Mouse (Mus musculus) adrenal gland, postnatal 10 days (tissue): ENCODE results near the gene Kif2b. TPM values are rescaled to one million over a fixed set of nuclear protein-coding genes. Genes with fewer than 3 reads are reported as not detected.

Source experiments
- DNase-seq: peaks from one replicate; pipeline ENCODE4 v3.0.0; 2021; ENCODE audit warnings: mixed read lengths
- long read RNA-seq, 2 experiments: library from polyadenylated mRNA; stranded (forward); transcript quantifications; one replicate each; pipeline ENCODE4 v2.0.0; 2021
- total RNA-seq, 2 experiments: library from RNA; stranded (reverse); gene quantifications; 2 replicates each; pipeline ENCODE4 v1.2.3; 2021

The Kif2b gene
- not detected for total RNA-seq
- long read RNA-seq, experiment 1 = 0 reads
- long read RNA-seq, experiment 2 = 0 reads

DNA sequence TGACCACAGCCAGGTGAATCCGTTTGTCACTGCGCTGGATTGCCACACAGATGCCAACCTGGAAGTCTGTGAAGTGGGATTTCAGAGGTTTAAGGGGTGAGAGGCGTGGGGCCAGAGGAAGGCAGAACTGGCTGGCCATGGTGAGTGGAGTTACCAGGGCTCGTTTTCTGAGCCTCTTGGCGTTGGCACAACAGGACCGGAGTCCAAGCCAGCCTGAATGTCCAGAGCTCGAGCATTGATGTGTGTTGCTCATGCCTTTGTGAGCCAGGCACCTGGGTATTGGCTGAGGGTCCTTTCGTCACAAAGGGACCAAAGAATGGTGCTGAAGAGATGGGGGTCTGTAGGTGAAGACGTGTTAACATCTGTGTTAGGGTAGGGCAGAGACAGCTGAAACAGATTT, at the start of gene Kif2b:
Gene Kif2b (minus strand): TSS at position 242 of the 400 bp plus-strand sequence.
- no peak for DNase-seq

DNA sequence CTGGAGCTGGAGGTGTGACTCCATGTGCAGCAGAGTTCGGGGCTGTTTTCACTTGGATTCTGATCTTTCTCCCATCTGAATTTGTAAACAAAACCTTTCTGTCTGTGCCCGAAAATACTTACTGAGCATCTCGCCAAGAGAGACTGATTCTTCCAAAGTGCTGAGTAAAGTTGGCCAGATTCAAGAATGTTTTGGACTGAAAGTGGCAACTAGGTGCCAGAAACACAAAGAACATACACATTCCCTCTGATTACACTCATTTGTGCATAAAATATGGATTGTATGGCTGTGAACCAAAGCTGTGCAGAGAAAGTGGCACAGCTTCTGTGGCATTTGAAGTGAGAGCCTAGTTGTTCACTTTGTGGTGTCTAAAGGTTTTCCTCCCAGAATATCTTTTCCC, 15.7 kb upstream of the Kif2b start:
- no peak for DNase-seq

DNA sequence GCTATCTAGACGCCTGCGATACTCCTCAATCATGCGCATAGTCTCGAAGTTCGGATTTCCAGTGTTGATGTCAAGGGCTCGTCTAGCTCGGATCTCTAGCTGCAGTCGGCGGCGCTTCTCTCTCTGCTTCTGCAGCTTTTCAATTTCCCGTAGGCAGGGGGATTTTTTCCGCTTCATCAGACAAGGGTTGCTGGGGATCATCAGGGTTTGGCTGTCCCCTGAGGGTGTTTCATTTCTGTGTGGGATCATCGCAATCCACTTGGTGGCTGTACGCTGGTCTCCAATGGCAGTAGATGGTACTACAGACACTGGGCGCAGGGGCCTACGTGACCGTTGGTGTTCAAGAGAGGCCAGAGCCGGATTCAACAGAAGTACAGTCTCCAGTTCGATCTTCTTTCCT, 502 bp downstream of the Kif2b start:
- DNase-seq = no peak

DNA sequence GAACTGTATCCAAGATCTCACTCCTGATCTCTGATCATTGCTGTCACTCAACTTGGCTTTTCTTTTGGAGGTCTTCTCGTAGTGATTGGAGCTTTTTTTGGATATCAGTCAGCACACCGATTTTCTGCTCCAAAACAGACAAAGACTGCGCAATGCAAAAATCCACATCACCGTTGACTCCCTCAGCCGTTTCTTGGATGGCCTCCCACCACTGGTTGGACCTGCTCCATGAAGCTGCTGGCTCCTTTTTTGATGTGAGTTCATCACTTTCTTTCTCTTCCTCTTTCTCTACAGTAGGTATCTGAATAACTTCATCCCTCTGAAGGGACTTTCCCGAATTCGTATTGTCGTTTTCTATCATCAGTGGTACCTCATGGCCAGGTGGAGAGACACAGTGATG, 2.0 kb downstream of the Kif2b start:
- peak; percentile 20 for DNase-seq

DNA sequence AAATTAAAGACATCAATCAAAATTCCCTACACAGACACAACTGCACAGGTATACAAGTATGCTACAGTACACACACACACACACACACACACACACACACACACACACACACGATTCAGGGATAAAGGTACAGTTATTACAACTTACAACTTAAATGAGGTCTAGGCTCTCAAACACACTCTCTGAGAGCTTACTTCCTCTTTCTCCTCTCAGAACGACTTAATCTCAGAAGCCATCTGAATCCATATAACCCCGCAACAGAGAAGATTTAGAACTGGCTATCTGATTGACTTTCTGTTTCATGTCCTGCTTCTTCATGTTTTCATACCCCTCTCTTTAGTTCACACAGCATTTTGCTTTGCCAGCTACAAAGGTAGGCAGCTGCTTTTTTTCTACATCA, 2.9 kb downstream of the Kif2b start:
- no peak for DNase-seq

DNA sequence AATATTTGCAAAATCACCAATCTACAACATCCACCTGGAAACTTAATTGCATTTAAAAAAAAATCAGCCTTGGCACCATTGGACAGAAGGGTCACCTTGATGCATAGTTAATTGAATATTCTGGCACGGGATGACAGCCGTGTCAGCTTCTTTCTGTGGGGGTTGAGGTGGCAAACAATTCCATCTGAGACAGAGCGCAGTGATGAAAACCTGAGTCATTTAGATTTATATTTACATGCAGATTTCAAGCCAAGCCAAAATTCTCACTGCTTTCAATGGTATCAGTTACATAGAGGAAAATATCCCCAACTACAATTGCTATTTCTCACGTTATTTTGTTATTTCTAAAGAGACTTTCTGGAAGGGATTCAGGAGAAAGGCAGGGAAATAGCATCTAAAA, 46.6 kb downstream of the Kif2b start:
- DNase-seq = no peak
